Mouse (Mus musculus) lung, postnatal 0 days (tissue): Measurements from ENCODE around the gene Cfap97d2. TPM values are rescaled to one million over a fixed set of nuclear protein-coding genes. Genes with fewer than 3 reads are reported as not detected.

Experiments
- ATAC-seq: fragments of 200-750 bp; cut with Nextera tagmentation; 2 replicates; pipeline ENCODE4 v1.8.0; 2017; ENCODE audit warnings: moderate library complexity
- DNase-seq: peaks from one replicate; pipeline ENCODE4 v3.0.0-alpha.2; 2016; ENCODE audit warnings: low spot score
- H3K27ac ChIP-seq: fragments of 300-500 bp; sonication (generic); 2 replicates; pipeline ENCODE4 v1.5.1; 2014; ENCODE audit warnings: antibody characterized with exemption, mild to moderate bottlenecking, low read length, mixed read lengths
- H3K27me3 ChIP-seq: fragments of 300-500 bp; sonication (generic); replicated peaks from 2 replicates; pipeline ENCODE4 v1.6.1; 2014; ENCODE audit warnings: low read length, mixed read lengths; ENCODE audit not compliant: insufficient read depth
- H3K36me3 ChIP-seq: fragments of 300-500 bp; sonication (generic); 2 replicates; pipeline ENCODE4 v1.6.1; 2014; ENCODE audit warnings: low read length, mixed read lengths; ENCODE audit not compliant: insufficient read depth
- H3K4me1 ChIP-seq: fragments of 300-500 bp; sonication (generic); 2 replicates; pipeline ENCODE4 v1.6.1; 2014; ENCODE audit warnings: antibody characterized with exemption, low read depth, low read length, mixed read lengths; ENCODE audit not compliant: insufficient read depth
- H3K4me2 ChIP-seq: fragments of 300-500 bp; sonication (generic); replicated peaks from 2 replicates; pipeline ENCODE4 v1.6.1; 2014; ENCODE audit warnings: low read depth, mild to moderate bottlenecking, low read length, moderate library complexity, mixed read lengths
- H3K4me3 ChIP-seq: fragments of 300-500 bp; sonication (generic); 2 replicates; pipeline ENCODE4 v1.5.1; 2014; ENCODE audit warnings: low read depth, low read length
- H3K9ac ChIP-seq: fragments of 300-500 bp; sonication (generic); replicated peaks from 2 replicates; pipeline ENCODE4 v1.6.1; 2014; ENCODE audit warnings: low read depth, mild to moderate bottlenecking
- H3K9me3 ChIP-seq: fragments of 300-500 bp; sonication (generic); 2 replicates; pipeline ENCODE4 v1.6.1; 2016; ENCODE audit warnings: low read length, mixed read lengths
- CTCF ChIP-seq: IDR thresholded peaks from 2 replicates; pipeline ENCODE4 v1.5.1; 2016; ENCODE audit warnings: antibody characterized with exemption, mild to moderate bottlenecking
- EP300 ChIP-seq: IDR thresholded peaks from 2 replicates; pipeline ENCODE4 v1.6.1; 2016; ENCODE audit warnings: antibody characterized with exemption, mild to moderate bottlenecking, control low read depth
- WGBS: fragments of 180-500 bp; shearing (Covaris S2); extraction: QIAGEN DNeasy Blood & Tissue Kit; methylation state at CpG from one replicate; pipeline ENCODE4 v1.1.7; 2014; 5-methylcytosine and 5-hydroxymethylcytosine counted together
- polyA plus RNA-seq: library from polyadenylated mRNA; unstranded; fragments of >200 nt; fragmentation: Nextera tagmentation; extraction: Ambion mirVana; gene quantifications from 2 replicates; pipeline ENCODE4 v1.2.1, GENCODE M21; 2015

The Cfap97d2 gene
- 0.81 and 1.1 TPM in 2 replicates for polyA plus RNA-seq

GRCm38 (mm10) chr8:13705668-13706067 is at the start of gene Cfap97d2:
TSS of gene Cfap97d2 (plus strand) at chr8:13705889.
- H3K4me2 ChIP-seq: no peak within 1 kb of the TSS
- H3K4me3 ChIP-seq: no peak within 1 kb of the TSS
- H3K4me1 ChIP-seq: no peaks in the 10 kb centered on the region
- no peaks in the 10 kb centered on the region for H3K27me3 ChIP-seq
- H3K27ac ChIP-seq: no peak within 1 kb of the TSS
- TF ChIP-seq EP300 (no peak), CTCF (no peak)
- ATAC-seq (peak; percentile 56), DNase-seq (peak; percentile 36)
- no peaks in the 10 kb centered on the region for H3K36me3 ChIP-seq
- no peak within 1 kb of the TSS for H3K9ac ChIP-seq
- H3K9me3 ChIP-seq: no peaks in the 10 kb centered on the region
- WGBS: 18% methylated on average over 5 of the region's 5 CpGs

DNA sequence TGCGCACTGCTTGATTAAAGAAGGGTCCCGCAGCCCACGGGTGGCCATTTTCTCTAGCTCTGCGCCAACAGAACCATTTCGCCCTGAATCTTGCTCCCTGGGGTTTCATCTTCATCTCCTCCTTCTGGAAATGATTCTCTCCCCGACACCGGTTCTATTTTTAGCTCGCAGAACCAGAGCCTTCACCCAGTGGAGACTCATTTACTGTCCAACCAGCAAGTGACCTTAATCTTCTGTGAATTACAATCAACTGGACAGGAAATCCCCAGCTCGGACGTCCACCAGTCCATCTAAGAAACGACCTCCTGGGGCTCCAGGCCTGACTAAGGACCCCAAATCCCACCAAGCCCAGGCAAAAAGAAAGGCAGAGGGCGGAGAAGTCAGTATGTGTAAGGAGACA is 48.2 kb upstream of the Cfap97d2 start:
- H3K4me3 ChIP-seq: no peak overlapping the region
- no peaks in the 10 kb centered on the region for H3K36me3 ChIP-seq
- no peak for DNase-seq
- H3K4me1 ChIP-seq: 0 out of 2 replicates have a peak, but pooled peaks cover 3% of the 10 kb centered on the region
- no peak overlapping the region for H3K27ac ChIP-seq
- no peak overlapping the region for H3K4me2 ChIP-seq
- ATAC-seq: no peak
- no peak overlapping the region for H3K9ac ChIP-seq
- no peak for TF ChIP-seq EP300
- TF ChIP-seq CTCF: no peak
- H3K9me3 ChIP-seq: no peaks in the 10 kb centered on the region
- no peaks in the 10 kb centered on the region for H3K27me3 ChIP-seq
- 71% methylated on average over 12 of the region's 12 CpGs for WGBS

DNA sequence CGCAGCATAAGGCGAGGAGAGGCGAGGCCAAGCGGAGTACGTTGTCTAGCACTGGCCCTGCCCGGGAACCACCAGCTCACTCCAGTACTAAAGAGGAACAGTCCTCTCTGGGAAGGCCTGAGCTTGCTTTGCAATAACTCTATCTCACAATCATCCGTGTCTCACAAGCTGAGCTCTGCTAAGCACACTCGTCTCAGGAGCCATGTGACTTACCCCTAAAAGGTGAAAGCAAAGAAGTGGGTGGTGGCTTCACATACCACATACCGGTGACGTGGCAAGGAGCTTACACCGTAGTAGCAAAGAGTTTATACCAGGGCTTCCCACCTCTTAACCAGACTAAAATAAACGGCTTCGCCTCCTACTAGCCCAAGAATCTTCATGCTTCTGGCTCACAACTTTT is 45.4 kb upstream of the Cfap97d2 start:
- Histone ChIP-seq H3K27me3 (no peaks in the 10 kb centered on the region), H3K9me3 (no peaks in the 10 kb centered on the region), H3K27ac (no peak overlapping the region), H3K4me2 (no peak overlapping the region), H3K4me1 (no peaks in the 10 kb centered on the region; the same call in 1 of the 2 replicates), H3K36me3 (no peaks in the 10 kb centered on the region), H3K4me3 (no peak overlapping the region), H3K9ac (no peak overlapping the region)
- DNase-seq: peak; percentile 66
- no peak for TF ChIP-seq EP300
- no peak for TF ChIP-seq CTCF
- 63% methylated on average over 13 of the region's 13 CpGs for WGBS
- ATAC-seq: peak; percentile 71

- H3K27ac ChIP-seq: no peak overlapping the region
- no peak for TF ChIP-seq CTCF
- no peaks in the 10 kb centered on the region for H3K36me3 ChIP-seq
- no peak for DNase-seq
- no peaks in the 10 kb centered on the region for H3K9me3 ChIP-seq
- no peak for ATAC-seq
- 77% methylated on average over 6 of the region's 6 CpGs for WGBS
- no peaks in the 10 kb centered on the region for H3K27me3 ChIP-seq
- no peak overlapping the region for H3K9ac ChIP-seq
- H3K4me2 ChIP-seq: no peak overlapping the region
- H3K4me3 ChIP-seq: no peak overlapping the region
- H3K4me1 ChIP-seq: peaks cover 5% of the 10 kb centered on the region; the same call in 1 of the 2 replicates
These were observed 40.9 kb upstream of the Cfap97d2 start for GRCm38 (mm10) chr8:13664711-13665210.

DNA sequence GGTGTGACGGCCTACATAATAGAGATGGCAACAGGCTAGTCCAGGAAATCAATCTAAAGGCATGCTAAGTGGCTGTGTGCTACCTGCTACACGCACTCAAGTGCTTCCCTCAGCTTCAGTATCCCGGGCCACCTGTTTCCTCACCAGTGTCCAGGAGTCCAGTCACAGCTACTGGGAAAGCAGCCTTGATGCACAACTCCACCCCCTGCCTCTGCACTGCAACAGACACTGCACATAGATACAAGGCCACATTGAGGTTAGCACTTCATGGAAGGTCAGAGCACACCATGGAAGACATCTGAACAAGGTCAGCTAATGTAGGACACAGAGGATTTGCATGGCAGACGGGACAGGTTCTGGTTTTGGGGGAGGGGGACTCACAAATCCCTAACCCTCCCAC is 40.2 kb upstream of the Cfap97d2 start:
- 69% methylated on average over 4 of the region's 4 CpGs for WGBS
- H3K4me3 ChIP-seq: no peak overlapping the region
- peak; percentile 9 for ATAC-seq
- TF ChIP-seq EP300 (no peak), CTCF (no peak)
- no peak overlapping the region for H3K4me2 ChIP-seq
- no peaks in the 10 kb centered on the region for H3K36me3 ChIP-seq
- H3K9ac ChIP-seq: no peak overlapping the region
- DNase-seq: peak; percentile 33
- H3K9me3 ChIP-seq: no peaks in the 10 kb centered on the region
- H3K4me1 ChIP-seq: peaks cover 5% of the 10 kb centered on the region; the same call in 1 of the 2 replicates
- no peaks in the 10 kb centered on the region for H3K27me3 ChIP-seq
- peak overlapping the region; percentile 40; the same call in 1 of the 2 replicates for H3K27ac ChIP-seq

DNA sequence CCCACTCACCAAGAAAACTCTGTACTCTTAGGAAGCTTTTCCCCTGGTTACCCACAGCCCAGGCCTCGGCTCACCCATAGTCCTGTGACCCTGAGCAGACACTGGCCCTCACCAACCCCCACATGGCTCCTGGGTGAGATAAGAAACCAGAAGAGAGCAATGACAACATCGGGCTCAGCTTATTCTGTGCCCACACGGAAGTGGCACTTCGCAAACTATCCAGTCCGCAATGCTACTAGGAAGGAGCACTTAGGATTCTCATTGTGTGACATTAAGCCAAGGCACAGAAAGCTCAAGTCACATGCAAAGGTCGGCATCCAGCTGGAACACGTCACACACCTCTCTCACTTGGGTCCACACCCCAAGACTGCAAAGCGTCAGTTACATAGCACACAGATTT is 39.7 kb upstream of the Cfap97d2 start:
- no peak overlapping the region for H3K9ac ChIP-seq
- H3K27ac ChIP-seq: peak overlapping the region; percentile 40; the same call in 1 of the 2 replicates
- no peaks in the 10 kb centered on the region for H3K27me3 ChIP-seq
- no peak overlapping the region for H3K4me2 ChIP-seq
- no peaks in the 10 kb centered on the region for H3K36me3 ChIP-seq
- peaks cover 5% of the 10 kb centered on the region; the same call in 1 of the 2 replicates for H3K4me1 ChIP-seq
- DNase-seq: peak; percentile 71
- H3K9me3 ChIP-seq: no peaks in the 10 kb centered on the region
- WGBS: 31% methylated on average over 8 of the region's 8 CpGs
- peak; percentile 52 for ATAC-seq
- no peak for TF ChIP-seq EP300
- no peak for TF ChIP-seq CTCF
- no peak overlapping the region for H3K4me3 ChIP-seq
